Mouse (Mus musculus): ENCODE results near the gene Rac2.

GRCm38 (mm10) chr15:78530671-78531450 is 41.7 kb downstream of the Rac2 start, which contains the start of gene C1qtnf6:
- TF ChIP-seq CTCF (IDR thresholded peaks at IDR 0.05; ENCODE audit: control insufficient read depth, insufficient read depth, low read length) (no peak), POLR2A (IDR thresholded peaks at IDR 0.05; ENCODE audit: borderline replicate concordance, control insufficient read depth, low read depth, low read length) (no peak)

All from bone marrow, adult 2 months (tissue).